Mouse (Mus musculus) lung, postnatal 0 days (tissue): ENCODE measurements around the gene Pld3. TPM values are rescaled to one million over a fixed set of nuclear protein-coding genes. Genes with fewer than 3 reads are reported as not detected.
"Not testable (repeated sequence)": the region's sequence is repeated elsewhere in the genome, so short reads cannot be mapped to it uniquely, and the experiment has no call there.

Experiments
- ATAC-seq: fragments of 200-750 bp; cut with Nextera tagmentation; 2 replicates; pipeline ENCODE4 v1.8.0; 2017; ENCODE audit warnings: moderate library complexity
- DNase-seq: peaks from one replicate; pipeline ENCODE4 v3.0.0-alpha.2; 2016; ENCODE audit warnings: low spot score
- H3K27ac ChIP-seq: fragments of 300-500 bp; sonication (generic); 2 replicates; pipeline ENCODE4 v1.5.1; 2014; ENCODE audit warnings: antibody characterized with exemption, mild to moderate bottlenecking, low read length, mixed read lengths
- H3K27me3 ChIP-seq: fragments of 300-500 bp; sonication (generic); replicated peaks from 2 replicates; pipeline ENCODE4 v1.6.1; 2014; ENCODE audit warnings: low read length, mixed read lengths; ENCODE audit not compliant: insufficient read depth
- H3K36me3 ChIP-seq: fragments of 300-500 bp; sonication (generic); 2 replicates; pipeline ENCODE4 v1.6.1; 2014; ENCODE audit warnings: low read length, mixed read lengths; ENCODE audit not compliant: insufficient read depth
- H3K4me1 ChIP-seq: fragments of 300-500 bp; sonication (generic); 2 replicates; pipeline ENCODE4 v1.6.1; 2014; ENCODE audit warnings: antibody characterized with exemption, low read depth, low read length, mixed read lengths; ENCODE audit not compliant: insufficient read depth
- H3K4me2 ChIP-seq: fragments of 300-500 bp; sonication (generic); replicated peaks from 2 replicates; pipeline ENCODE4 v1.6.1; 2014; ENCODE audit warnings: low read depth, mild to moderate bottlenecking, low read length, moderate library complexity, mixed read lengths
- H3K4me3 ChIP-seq: fragments of 300-500 bp; sonication (generic); 2 replicates; pipeline ENCODE4 v1.5.1; 2014; ENCODE audit warnings: low read depth, low read length
- H3K9ac ChIP-seq: fragments of 300-500 bp; sonication (generic); replicated peaks from 2 replicates; pipeline ENCODE4 v1.6.1; 2014; ENCODE audit warnings: low read depth, mild to moderate bottlenecking
- H3K9me3 ChIP-seq: fragments of 300-500 bp; sonication (generic); 2 replicates; pipeline ENCODE4 v1.6.1; 2016; ENCODE audit warnings: low read length, mixed read lengths
- CTCF ChIP-seq: IDR thresholded peaks from 2 replicates; pipeline ENCODE4 v1.5.1; 2016; ENCODE audit warnings: antibody characterized with exemption, mild to moderate bottlenecking
- EP300 ChIP-seq: IDR thresholded peaks from 2 replicates; pipeline ENCODE4 v1.6.1; 2016; ENCODE audit warnings: antibody characterized with exemption, mild to moderate bottlenecking, control low read depth
- WGBS: fragments of 180-500 bp; shearing (Covaris S2); extraction: QIAGEN DNeasy Blood & Tissue Kit; methylation state at CpG from one replicate; pipeline ENCODE4 v1.1.7; 2014; 5-methylcytosine and 5-hydroxymethylcytosine counted together
- polyA plus RNA-seq: library from polyadenylated mRNA; unstranded; fragments of >200 nt; fragmentation: Nextera tagmentation; extraction: Ambion mirVana; gene quantifications from 2 replicates; pipeline ENCODE4 v1.2.1, GENCODE M21; 2015

Pld3 gene
- polyA plus RNA-seq, 1 experiment from 2014 or later: 92.4 TPM

DNA sequence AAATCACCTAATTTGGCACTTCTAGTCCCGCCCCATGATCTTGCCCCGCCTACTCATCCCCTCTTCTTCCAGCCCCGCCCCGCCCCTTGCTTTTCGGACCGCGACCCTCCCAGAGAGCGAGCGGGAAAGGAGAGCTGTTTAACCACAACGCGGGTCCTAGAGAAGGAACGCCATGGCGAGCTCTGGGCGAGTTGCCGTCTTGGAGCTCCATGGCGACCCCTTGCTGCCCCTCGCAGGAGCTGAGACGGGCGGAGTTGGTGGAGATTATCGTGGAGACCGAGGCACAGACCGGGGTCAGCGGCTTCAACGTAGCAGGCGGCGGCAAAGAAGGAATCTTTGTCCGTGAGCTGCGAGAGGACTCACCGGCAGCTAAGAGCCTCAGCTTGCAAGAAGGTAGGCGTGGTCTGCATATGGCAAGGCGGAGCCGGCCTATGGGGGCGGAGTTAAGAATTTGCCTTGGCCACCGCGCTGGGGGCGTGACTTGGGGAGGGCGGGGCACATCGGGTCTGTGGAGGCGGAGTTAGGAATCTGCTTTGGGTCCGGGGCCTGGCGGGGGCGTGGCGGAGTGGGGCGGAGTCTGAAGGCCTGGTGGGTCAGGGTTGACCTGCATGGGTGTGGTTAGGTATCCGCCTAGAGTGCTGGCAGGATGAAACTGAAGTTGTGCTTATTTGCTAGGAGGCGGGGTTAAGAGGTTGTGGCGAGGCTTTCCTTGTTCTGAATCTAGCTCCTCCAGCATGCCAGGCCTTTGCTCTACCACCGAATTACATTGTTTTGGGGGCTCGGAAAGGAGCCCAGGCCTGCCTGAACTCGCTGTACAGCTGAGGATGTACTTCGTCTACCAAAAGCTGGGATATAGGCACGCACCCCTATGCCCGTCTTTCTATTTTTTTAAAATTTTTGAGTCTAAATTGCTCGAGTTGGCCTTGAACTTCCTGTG is 45.0 kb downstream of the Pld3 start:
- H3K27me3 ChIP-seq: no peaks in the 10 kb centered on the region
- peak overlapping the region; percentile 50 for H3K9ac ChIP-seq
- peaks cover 3% of the 10 kb centered on the region; the same call in 1 of the 2 replicates for H3K4me1 ChIP-seq
- H3K9me3 ChIP-seq: no peaks in the 10 kb centered on the region
- peak overlapping the region; percentile 57 for H3K4me3 ChIP-seq
- H3K36me3 ChIP-seq: no peaks in the 10 kb centered on the region
- TF ChIP-seq EP300: no peak
- peak; percentile 47 for TF ChIP-seq CTCF
- DNase-seq (peak; percentile 99), ATAC-seq (peak; percentile 95)
- peak overlapping the region; percentile 72 for H3K4me2 ChIP-seq
- under 1% methylated on average over 53 of the region's 54 CpGs for WGBS
- peak overlapping the region; percentile 96 for H3K27ac ChIP-seq

DNA sequence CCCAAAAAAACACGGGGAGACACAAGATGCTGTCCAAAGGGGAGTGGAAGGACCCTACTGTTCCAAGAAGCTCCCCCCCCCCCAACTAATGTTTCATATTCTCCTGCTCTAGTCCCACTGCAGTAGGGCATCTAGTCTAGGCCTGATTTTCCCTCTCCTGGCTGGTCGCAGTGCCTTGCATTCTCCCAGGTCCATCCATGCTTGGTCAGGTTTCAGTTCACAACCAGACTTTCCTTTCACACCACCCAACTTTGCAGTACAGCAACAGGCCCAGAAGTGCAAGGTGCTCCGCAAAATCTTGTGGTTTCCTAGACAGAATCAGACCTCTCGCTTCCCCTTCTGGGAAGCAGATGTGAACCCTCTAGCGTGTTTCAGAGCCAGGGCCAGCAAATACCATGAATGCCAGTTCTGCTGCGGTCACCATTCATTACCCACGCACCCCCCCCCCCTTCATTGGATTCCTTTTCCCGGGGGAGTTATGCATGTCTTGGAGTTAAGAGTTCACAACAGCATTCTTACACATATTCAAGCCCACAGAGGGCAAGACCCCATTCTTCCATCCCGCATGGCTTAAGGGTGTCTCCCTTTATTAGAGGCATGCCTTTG is 46.1 kb downstream of the Pld3 start:
- H3K4me2 ChIP-seq: peak overlapping the region; percentile 72
- H3K36me3 ChIP-seq: no peaks in the 10 kb centered on the region
- no peaks in the 10 kb centered on the region for H3K27me3 ChIP-seq
- no peaks in the 10 kb centered on the region for H3K9me3 ChIP-seq
- WGBS: 28% methylated on average over 9 of the region's 9 CpGs
- H3K4me3 ChIP-seq: peak overlapping the region; percentile 57; the same call in 1 of the 2 replicates
- H3K27ac ChIP-seq: peak overlapping the region; percentile 96
- peak overlapping the region; percentile 50 for H3K9ac ChIP-seq
- 0 out of 2 replicates have a peak, but pooled peaks have one; percentile 23 for TF ChIP-seq EP300
- TF ChIP-seq CTCF: 0 out of 2 replicates have a peak, but pooled peaks have one; percentile 4
- DNase-seq: peak; percentile 41
- no peak for ATAC-seq
- peaks cover 3% of the 10 kb centered on the region; the same call in 1 of the 2 replicates for H3K4me1 ChIP-seq

DNA sequence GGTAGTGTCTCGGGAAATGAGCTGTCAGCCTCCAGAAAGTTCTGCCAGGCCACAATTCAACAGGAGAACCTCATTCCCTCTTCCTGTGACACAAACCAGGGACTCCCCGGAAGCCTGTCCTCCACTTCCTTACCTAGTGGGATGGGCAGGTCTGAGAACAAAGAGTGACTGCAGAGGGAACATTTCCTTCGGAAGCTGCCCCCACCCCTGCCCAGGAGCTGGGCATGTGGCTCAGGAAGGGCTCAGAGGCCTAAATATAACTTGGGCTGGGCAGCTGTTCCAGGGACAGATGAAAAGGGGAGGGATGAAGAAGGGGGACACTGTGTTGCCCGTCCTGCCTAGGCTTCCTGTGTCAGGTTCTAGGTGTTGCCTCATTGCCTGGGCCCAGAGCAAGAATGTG is 51.4 kb downstream of the Pld3 start:
- Histone ChIP-seq H3K36me3 (no peaks in the 10 kb centered on the region), H3K27me3 (no peaks in the 10 kb centered on the region), H3K4me1 (no peaks in the 10 kb centered on the region), H3K27ac (peak overlapping the region; percentile 87), H3K9ac (no peak overlapping the region), H3K9me3 (no peaks in the 10 kb centered on the region), H3K4me3 (no peak overlapping the region), H3K4me2 (no peak overlapping the region)
- DNase-seq (peak; percentile 66), ATAC-seq (peak; percentile 85)
- TF ChIP-seq CTCF: no peak
- peak; percentile 99 for TF ChIP-seq EP300
- WGBS: 36% methylated on average over 4 of the region's 4 CpGs

DNA sequence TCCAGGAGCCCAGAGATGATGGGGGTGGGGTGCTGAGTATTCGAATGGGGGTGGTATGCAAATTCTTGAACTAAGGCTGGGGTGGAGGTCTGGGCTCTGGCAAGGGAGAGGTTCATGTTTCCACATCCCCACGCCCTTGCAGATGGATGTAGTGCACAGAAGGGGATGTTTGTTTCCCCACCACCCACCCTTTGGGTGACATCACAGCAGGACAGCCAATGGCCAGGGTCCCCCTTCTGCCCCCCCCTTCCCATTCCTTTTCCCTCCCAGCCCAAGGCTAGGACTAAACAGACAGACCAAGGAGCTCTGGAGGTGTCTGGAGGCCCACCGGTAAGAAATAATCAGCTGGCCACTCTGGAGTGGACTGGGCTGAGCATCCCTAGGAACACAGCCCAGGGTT is 54.0 kb downstream of the Pld3 start, which contains the start of gene Prx:
Gene Prx (plus strand): TSS at position 289 of the 400 bp plus-strand sequence.
- TF ChIP-seq EP300 (no peak), CTCF (no peak)
- Histone ChIP-seq H3K36me3 (no peaks in the 10 kb centered on the region), H3K9ac (peak within 1 kb of the TSS; percentile 44), H3K4me1 (no peaks in the 10 kb centered on the region), H3K4me3 (peak within 1 kb of the TSS; percentile 32), H3K27ac (peak within 1 kb of the TSS; percentile 87), H3K4me2 (peak within 1 kb of the TSS; percentile 44), H3K9me3 (no peaks in the 10 kb centered on the region), H3K27me3 (no peaks in the 10 kb centered on the region)
- DNase-seq (peak; percentile 52), ATAC-seq (peak; percentile 69)
- WGBS: 35% methylated on average over 3 of the region's 3 CpGs

DNA sequence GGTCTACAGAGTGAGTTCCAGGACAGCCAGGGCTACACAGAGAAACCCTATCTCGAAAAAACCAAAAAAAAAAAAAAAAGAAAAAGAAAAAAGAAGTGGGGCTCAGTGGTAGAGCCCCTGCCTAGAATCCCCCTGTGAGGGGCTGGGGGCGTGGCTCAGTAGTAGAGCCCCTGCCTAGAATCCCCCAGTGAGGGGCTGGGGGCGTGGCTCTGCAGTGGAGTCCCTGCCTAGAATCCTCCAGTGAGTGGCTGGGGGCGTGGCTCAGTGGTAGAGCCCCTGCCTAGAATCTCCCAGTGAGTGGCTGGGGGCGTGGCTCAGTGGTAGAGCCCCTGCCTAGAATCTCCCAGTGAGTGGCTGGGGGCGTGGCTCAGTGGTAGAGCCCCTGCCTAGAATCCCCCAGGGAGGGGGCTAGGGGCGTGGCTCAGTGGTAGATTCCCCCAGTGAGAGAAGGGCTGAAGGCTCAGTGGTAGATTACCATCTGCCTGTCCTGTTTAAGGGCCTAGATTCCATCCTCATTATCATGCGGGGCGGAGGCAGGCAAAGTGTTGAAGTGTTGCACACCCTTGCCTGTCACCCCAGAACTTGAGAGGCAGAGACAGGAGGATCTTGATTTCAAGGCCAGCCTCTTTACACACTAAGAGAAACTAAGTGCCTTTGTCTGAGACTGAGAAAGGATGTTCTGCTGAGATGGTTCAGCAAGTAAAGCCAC is 58.2 kb downstream of the Pld3 start:
- not testable (repeated sequence) for H3K9me3 ChIP-seq, H3K4me1 ChIP-seq, H3K27ac ChIP-seq, H3K9ac ChIP-seq, H3K4me2 ChIP-seq, H3K4me3 ChIP-seq, H3K36me3 ChIP-seq, DNase-seq, ATAC-seq, H3K27me3 ChIP-seq
- 85% methylated on average over 9 of the region's 9 CpGs for WGBS

DNA sequence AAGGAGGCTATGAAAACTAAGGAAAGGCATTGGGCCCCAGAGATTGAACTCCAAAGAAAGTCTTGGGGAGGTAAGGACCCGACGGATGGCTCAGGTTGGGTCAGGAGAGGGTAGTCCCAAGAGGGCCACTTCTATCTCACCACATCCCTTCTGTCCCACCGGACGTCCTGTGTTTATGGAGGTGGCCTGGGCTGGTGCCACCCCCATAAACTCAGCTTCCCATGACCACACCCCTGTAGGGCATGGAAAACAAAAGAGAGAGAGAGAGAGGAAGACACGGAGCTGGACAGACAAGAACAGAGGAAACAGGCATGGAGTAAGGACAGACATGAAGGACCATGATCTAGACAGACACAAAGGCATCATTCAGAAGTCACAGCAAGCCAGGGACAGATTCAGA is 59.6 kb downstream of the Pld3 start:
- peak; percentile 24 for ATAC-seq
- WGBS: 63% methylated on average over 5 of the region's 5 CpGs

More for the DNA sequence above, 59.6 kb downstream of the Pld3 start:
- DNase-seq: peak; percentile 66
- H3K9me3 ChIP-seq: no peaks in the 10 kb centered on the region
- H3K27me3 ChIP-seq: no peaks in the 10 kb centered on the region
- no peak overlapping the region for H3K4me2 ChIP-seq
- H3K4me1 ChIP-seq: peaks cover 13% of the 10 kb centered on the region; the same call in 1 of the 2 replicates
- TF ChIP-seq EP300 (peak; percentile 92), CTCF (no peak)
- H3K27ac ChIP-seq: peak overlapping the region; percentile 80
- no peak overlapping the region for H3K9ac ChIP-seq
- no peak overlapping the region for H3K4me3 ChIP-seq
- peaks cover 12% of the 10 kb centered on the region; the same call in 1 of the 2 replicates for H3K36me3 ChIP-seq
